16 mouse cellular contexts compared by ENCODE assay signal in the genomic region with DNA sequence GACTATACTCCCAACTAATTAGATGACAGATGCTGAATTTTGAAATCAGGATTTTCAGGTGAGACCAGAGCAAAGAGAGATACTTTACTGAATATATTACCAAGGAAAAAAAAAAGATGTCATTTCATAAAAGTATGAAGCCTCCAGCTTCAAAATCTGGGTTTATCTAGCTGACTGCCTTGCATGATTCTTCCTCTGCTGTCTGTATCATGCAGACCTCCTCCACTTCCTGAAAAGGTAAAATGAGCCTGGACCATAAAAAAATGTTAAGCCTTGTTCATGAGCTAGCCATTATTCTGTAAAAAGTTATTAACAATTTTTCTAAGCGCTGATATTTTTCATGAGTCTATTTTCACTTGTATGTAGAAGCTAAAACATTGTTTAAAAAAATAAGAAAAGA. TPM values are rescaled to one million over a fixed set of nuclear protein-coding genes. Genes with fewer than 3 reads are reported as not detected.
DNase-seq lines count a peak whose midpoint lies in the region; ATAC-seq and TF ChIP-seq lines count a peak whose summit lies in the region.
"Had no signal": no experiment of that assay in that cellular context is flagged by ENCODE, and none has a peak within 500 bp of the region (broad histone marks: within the 10 kb centered on the region; RNA-seq: fewer than 3 reads in every experiment).

No protein-coding gene starts in this region.

- no peak overlapping the region for H3K4me3 ChIP-seq in hindbrain, postnatal 0 days (ENCODE audit: low read length)
- no peak overlapping the region for H3K4me3 ChIP-seq in hindbrain, embryonic 12.5 days
- no peak overlapping the region; the same call in 1 of the 2 replicates for H3K4me3 ChIP-seq in liver, embryonic 16.5 days (ENCODE audit: low read depth, low read length)
- H3K4me3 ChIP-seq: forebrain, embryonic 15.5 days; heart, embryonic 13.5 days; limb, embryonic 10.5 days had no signal

- H3K27ac ChIP-seq in hindbrain, postnatal 0 days = no peak overlapping the region
- no peak overlapping the region for H3K27ac ChIP-seq in hindbrain, embryonic 12.5 days
- H3K27ac ChIP-seq in liver, embryonic 16.5 days (ENCODE audit: low read length) = no peak overlapping the region
- H3K27ac ChIP-seq: forebrain, embryonic 15.5 days; heart, embryonic 13.5 days; kidney, postnatal 0 days; limb, embryonic 10.5 days had no signal

- no peak for DNase-seq in hindbrain, postnatal 0 days (ENCODE audit: low spot score)
- DNase-seq in 416B (ENCODE audit: low read depth) (peak; percentile 38), MEL-GATA-1-ER (ENCODE audit: extremely low read depth, low read depth) (peak; percentile 67)
- DNase-seq in left cerebral cortex, adult 9 months (ENCODE audit: low spot score in 2 of 2) = no peak
- no peak for DNase-seq in spleen, adult 12 weeks (ENCODE audit: low spot score)
- DNase-seq: B cell, adult 2 months; cerebellum, adult 9-10 months; lung, embryonic 14.5 days; thymus, postnatal 36 days had no signal

- H3K4me2 ChIP-seq in hindbrain, postnatal 0 days (ENCODE audit: low read depth, low read length) = peak overlapping the region; percentile 49; the same call in 1 of the 2 replicates
- no peak overlapping the region for H3K4me2 ChIP-seq in hindbrain, embryonic 12.5 days (replicated peaks)
- H3K4me2 ChIP-seq in liver, embryonic 16.5 days (ENCODE audit: low read depth, low read length) = peak overlapping the region; percentile 68
- H3K4me2 ChIP-seq: heart, embryonic 13.5 days had no signal

- no peaks in the 10 kb centered on the region for H3K27me3 ChIP-seq in hindbrain, postnatal 0 days (ENCODE audit: insufficient read depth, low read length)
- no peaks in the 10 kb centered on the region for H3K27me3 ChIP-seq in hindbrain, embryonic 12.5 days
- H3K27me3 ChIP-seq in liver, embryonic 16.5 days (ENCODE audit: control insufficient read depth, insufficient read depth, low read depth, low read length) = no peaks in the 10 kb centered on the region
- H3K27me3 ChIP-seq: forebrain, embryonic 15.5 days; heart, embryonic 13.5 days had no signal

- H3K36me3 ChIP-seq in hindbrain, postnatal 0 days (ENCODE audit: insufficient read depth, low read length) = no peaks in the 10 kb centered on the region
- H3K36me3 ChIP-seq in hindbrain, embryonic 12.5 days = no peaks in the 10 kb centered on the region
- H3K36me3 ChIP-seq in liver, embryonic 16.5 days (ENCODE audit: control insufficient read depth, insufficient read depth) = peaks cover 3% of the 10 kb centered on the region; the same call in 1 of the 2 replicates

- H3K9me3 ChIP-seq in hindbrain, postnatal 0 days (ENCODE audit: low read length) = no peaks in the 10 kb centered on the region
- H3K9me3 ChIP-seq in hindbrain, embryonic 12.5 days (replicated peaks) = no peaks in the 10 kb centered on the region
- no peaks in the 10 kb centered on the region for H3K9me3 ChIP-seq in liver, embryonic 16.5 days (replicated peaks; ENCODE audit: control insufficient read depth, low read length)
- H3K9me3 ChIP-seq: forebrain, embryonic 15.5 days; heart, embryonic 13.5 days; limb, embryonic 10.5 days had no signal

- no peak for TF ChIP-seq CTCF in hindbrain, postnatal 0 days (IDR thresholded peaks at IDR 0.05; ENCODE audit: low read depth)

- WGBS in hindbrain, postnatal 0 days = 91% methylated on average over 1 of the region's 1 CpGs
- 90% methylated on average over 1 of the region's 1 CpGs for WGBS in hindbrain, embryonic 12.5 days
- WGBS in liver, embryonic 16.5 days (ENCODE audit: insufficient replicate concordance) = 80% methylated on average over 1 of the region's 1 CpGs

- H3K4me1 ChIP-seq in hindbrain, postnatal 0 days (ENCODE audit: insufficient read depth, low read length) = peaks cover 25% of the 10 kb centered on the region; the same call in 1 of the 2 replicates
- H3K4me1 ChIP-seq in hindbrain, embryonic 12.5 days = peaks cover 26% of the 10 kb centered on the region
- peaks cover 25% of the 10 kb centered on the region for H3K4me1 ChIP-seq in liver, embryonic 16.5 days (ENCODE audit: control insufficient read depth, low read depth, low read length)

- ATAC-seq in hindbrain, postnatal 0 days = no peak
- ATAC-seq in hindbrain, embryonic 12.5 days (ENCODE audit: low FRiP score) = no peak
- ATAC-seq in liver, embryonic 16.5 days (ENCODE audit: low read depth) = no peak
- ATAC-seq: forebrain, embryonic 15.5 days; intestine, postnatal 0 days had no signal

- H3K9ac ChIP-seq in hindbrain, postnatal 0 days (replicated peaks; ENCODE audit: low read length) = no peak overlapping the region
- no peak overlapping the region for H3K9ac ChIP-seq in hindbrain, embryonic 12.5 days
- H3K9ac ChIP-seq in liver, embryonic 16.5 days (ENCODE audit: low read depth, low read length) = no peak overlapping the region
- H3K9ac ChIP-seq: forebrain, embryonic 15.5 days; heart, embryonic 13.5 days; lung, embryonic 14.5 days had no signal

RNA-seq across cellular contexts. Expression of gene Sp4, which starts 5.4 kb away (rescaled TPM):
- total RNA-seq in hindbrain, postnatal 0 days (2014; rRNA removed) = 41.2 and 47.0 TPM in 2 replicates
- 13.1 and 15.8 TPM in 2 replicates for polyA plus RNA-seq in hindbrain, postnatal 0 days (2015; fragmentation: Nextera tagmentation; extraction: Ambion mirVana)
- 20.1 and 22.4 TPM in 2 replicates for polyA plus RNA-seq in hindbrain, embryonic 12.5 days (2016; fragmentation: Nextera tagmentation; extraction: Ambion mirVana)
- polyA plus RNA-seq in liver, embryonic 16.5 days (2015; fragmentation: Nextera tagmentation; extraction: Ambion mirVana) = 5.7 and 6.0 TPM in 2 replicates

Comparison
In these comparisons a context has a peak if more than half of its experiments do, and no peak if none do; other contexts are left out.
1. DNase-seq: peak in 416B (single experiment) and MEL-GATA-1-ER (single experiment); none in hindbrain, postnatal 0 days (single experiment), left cerebral cortex, adult 9 months (0 of 2) and spleen, adult 12 weeks (single experiment).